Mouse (Mus musculus) liver, embryonic 14.5 days (tissue): ENCODE results near the gene Ndufb5. TPM values are rescaled to one million over a fixed set of nuclear protein-coding genes. Genes with fewer than 3 reads are reported as not detected.

Experiments used
- ATAC-seq: fragments of 200-750 bp; cut with Nextera tagmentation; 2 replicates; pipeline ENCODE4 v1.8.0; 2017; ENCODE audit warnings: moderate number of reproducible peaks, mild to moderate bottlenecking, moderate library complexity; ENCODE audit not compliant: insufficient read depth
- DNase-seq, 3 experiments: peaks; one replicate each; pipeline ENCODE4 v3.0.0-alpha.2; 2012 to 2013; ENCODE audit warnings: low read depth in 3 of 3, low spot score in 3 of 3
- H3K27ac ChIP-seq: fragments of 300-500 bp; sonication (generic); 2 replicates; pipeline ENCODE4 v1.5.1; 2014; ENCODE audit warnings: moderate library complexity, mild to moderate bottlenecking, control low read depth, inconsistent platforms
- H3K27me3 ChIP-seq: fragments of 300-500 bp; sonication (generic); 2 replicates; pipeline ENCODE4 v1.6.1; 2014; ENCODE audit warnings: mild to moderate bottlenecking, low read length, moderate library complexity; ENCODE audit not compliant: control insufficient read depth, insufficient read depth
- H3K36me3 ChIP-seq: fragments of 300-500 bp; sonication (generic); replicated peaks from 2 replicates; pipeline ENCODE4 v1.6.1; 2014; ENCODE audit warnings: low read depth; ENCODE audit not compliant: control insufficient read depth, insufficient read depth
- H3K4me1 ChIP-seq, 2 experiments: fragments of 200-500 bp in 1 of 2; fragments of 300-500 bp in 1 of 2; sonication (generic) in 1 of 2; replicated peaks; 2 replicates each; pipeline ENCODE4 v1.6.1; 2012 to 2014; ENCODE audit warnings: antibody characterized with exemption in 1 of 2, inconsistent platforms in 1 of 2, low read length in 1 of 2; ENCODE audit not compliant: control insufficient read depth in 2 of 2, insufficient read depth in 2 of 2
- H3K4me2 ChIP-seq: fragments of 300-500 bp; sonication (generic); 2 replicates; pipeline ENCODE4 v1.6.1; 2014; ENCODE audit warnings: low read depth, mild to moderate bottlenecking, control low read depth, moderate library complexity
- H3K4me3 ChIP-seq, 2 experiments: fragments of 200-500 bp in 1 of 2; fragments of 300-500 bp in 1 of 2; sonication (generic) in 1 of 2; 2 replicates each; pipeline ENCODE4 v1.5.1; 2012 to 2014; ENCODE audit warnings: low read depth in 2 of 2, low read length in 2 of 2, mild to moderate bottlenecking in 2 of 2, control low read depth in 1 of 2, inconsistent platforms in 1 of 2, moderate library complexity in 1 of 2; ENCODE audit not compliant: insufficient read depth in 1 of 2
- H3K9ac ChIP-seq: fragments of 300-500 bp; sonication (generic); replicated peaks from 2 replicates; pipeline ENCODE4 v1.6.1; 2014; ENCODE audit warnings: mild to moderate bottlenecking, control low read depth, moderate library complexity
- H3K9me3 ChIP-seq: fragments of 300-500 bp; sonication (generic); 2 replicates; pipeline ENCODE4 v1.6.1; 2016; ENCODE audit warnings: low read length, mixed read lengths; ENCODE audit not compliant: control insufficient read depth
- CTCF ChIP-seq: IDR thresholded peaks from 2 replicates; pipeline ENCODE4 v1.5.1; 2016; ENCODE audit warnings: antibody characterized with exemption, low read depth, control low read depth
- EP300 ChIP-seq: IDR thresholded peaks from 2 replicates; pipeline ENCODE4 v1.6.1; 2016; ENCODE audit warnings: antibody characterized with exemption, low read depth
- WGBS: fragments of 180-500 bp; shearing (Covaris S2); extraction: QIAGEN DNeasy Blood & Tissue Kit; methylation state at CpG from one replicate; pipeline ENCODE4 v1.1.7; 2014; ENCODE audit not compliant: insufficient replicate concordance; 5-methylcytosine and 5-hydroxymethylcytosine counted together
- polyA plus RNA-seq, 2 experiments: library from polyadenylated mRNA; depleted of rRNA in 1 of 2; stranded (reverse) in 1 of 2; unstranded in 1 of 2; fragments of >200 nt; fragmentation: Nextera tagmentation in 1 of 2; extraction: Ambion mirVana in 1 of 2; gene quantifications; 2 replicates each; pipeline versions ENCODE4 v1.2.1 to v1.2.3; 2012 to 2014

The Ndufb5 gene
- polyA plus RNA-seq, 2 experiments = 90.6 to 163 TPM

GRCm38 (mm10) chr3:32770781-32771180 lies 34.0 kb downstream of the Ndufb5 start:
- no peak for DNase-seq
- Histone ChIP-seq H3K9ac (no peak overlapping the region), H3K27ac (no peak overlapping the region), H3K27me3 (no peaks in the 10 kb centered on the region), H3K4me1 (no peaks in the 10 kb centered on the region), H3K9me3 (no peaks in the 10 kb centered on the region), H3K36me3 (no peaks in the 10 kb centered on the region), H3K4me3 (no peak overlapping the region), H3K4me2 (no peak overlapping the region)
- 43% methylated on average over 2 of the region's 2 CpGs for WGBS
- ATAC-seq = no peak
- TF ChIP-seq CTCF (no peak), EP300 (no peak)

Other genes starting within 250 kb of the Ndufb5 start
- not detected in 2 replicates for gene Kcnmb3, start 244.8 kb upstream of the Ndufb5 start, polyA plus RNA-seq (2012; rRNA removed)
- gene Kcnmb3, start 244.8 kb upstream of the Ndufb5 start, polyA plus RNA-seq (2014; fragmentation: Nextera tagmentation; extraction: Ambion mirVana) = not detected in 2 replicates
- 14.5 and 18.5 TPM in 2 replicates for gene Zfp639, start 226.7 kb upstream of the Ndufb5 start, polyA plus RNA-seq (2012; rRNA removed)
- 18.8 and 20.4 TPM in 2 replicates for gene Zfp639, start 226.7 kb upstream of the Ndufb5 start, polyA plus RNA-seq (2014; fragmentation: Nextera tagmentation; extraction: Ambion mirVana)
- gene Mfn1, start 207.5 kb upstream of the Ndufb5 start, polyA plus RNA-seq (2012; rRNA removed) = 6.4 and 8.6 TPM in 2 replicates
- 11.0 and 12.6 TPM in 2 replicates for gene Mfn1, start 207.5 kb upstream of the Ndufb5 start, polyA plus RNA-seq (2014; fragmentation: Nextera tagmentation; extraction: Ambion mirVana)
- 3.2 and 4.1 TPM in 2 replicates for gene Gnb4, start 120.4 kb upstream of the Ndufb5 start, polyA plus RNA-seq (2012; rRNA removed)
- gene Gnb4, start 120.4 kb upstream of the Ndufb5 start, polyA plus RNA-seq (2014; fragmentation: Nextera tagmentation; extraction: Ambion mirVana) = 6.9 and 8.8 TPM in 2 replicates
- gene Actl6a, start 30.7 kb upstream of the Ndufb5 start, polyA plus RNA-seq (2012; rRNA removed) = 25.4 and 31.0 TPM in 2 replicates
- 73.7 and 79.8 TPM in 2 replicates for gene Actl6a, start 30.7 kb upstream of the Ndufb5 start, polyA plus RNA-seq (2014; fragmentation: Nextera tagmentation; extraction: Ambion mirVana)
- gene Mrpl47, start 615 bp downstream of the Ndufb5 start, polyA plus RNA-seq (2012; rRNA removed) = 5.5 and 8.4 TPM in 2 replicates
- 24.0 and 24.7 TPM in 2 replicates for gene Mrpl47, start 615 bp downstream of the Ndufb5 start, polyA plus RNA-seq (2014; fragmentation: Nextera tagmentation; extraction: Ambion mirVana)
- 0.09 and 0.29 TPM in 2 replicates for gene Usp13, start 80.6 kb downstream of the Ndufb5 start, polyA plus RNA-seq (2012; rRNA removed)
- 0.18 and 0.25 TPM in 2 replicates for gene Usp13, start 80.6 kb downstream of the Ndufb5 start, polyA plus RNA-seq (2014; fragmentation: Nextera tagmentation; extraction: Ambion mirVana)